Mouse (Mus musculus) kidney, adult 18-20 months (tissue): ENCODE data around the gene Tor1aip2.
"Not testable (repeated sequence)": the region's sequence is repeated elsewhere in the genome, so short reads cannot be mapped to it uniquely, and the experiment has no call there.

Experiments
- DNase-seq: peaks from one replicate; pipeline ENCODE4 v3.0.0; 2021

The Tor1aip2 gene

GRCm38 (mm10) chr1:156035269-156035929 lies at the start of gene Tor1aip2:
Gene Tor1aip2, plus strand, starts transcription at chr1:156035403.
- no peak for DNase-seq

- DNase-seq = no peak
Measured at GRCm38 (mm10) chr1:155987625-155988024, 47.6 kb upstream of the Tor1aip2 start.

- no peak for DNase-seq
Measured at GRCm38 (mm10) chr1:155989387-155989786, 45.8 kb upstream of the Tor1aip2 start.

- no peak for DNase-seq
Measured at GRCm38 (mm10) chr1:155990391-155990790, 44.8 kb upstream of the Tor1aip2 start.

GRCm38 (mm10) chr1:155994524-155994923 lies 40.7 kb upstream of the Tor1aip2 start:
- no peak for DNase-seq

GRCm38 (mm10) chr1:155995612-155996011 lies 39.6 kb upstream of the Tor1aip2 start:
- no peak for DNase-seq

- no peak for DNase-seq
Measured at GRCm38 (mm10) chr1:156002366-156002765, 32.8 kb upstream of the Tor1aip2 start.

GRCm38 (mm10) chr1:156003201-156003935 lies 31.8 kb upstream of the Tor1aip2 start:
- DNase-seq = peak; percentile 65

- no peak for DNase-seq
Measured at GRCm38 (mm10) chr1:156005906-156006305, 29.3 kb upstream of the Tor1aip2 start.

- DNase-seq = no peak
Measured at GRCm38 (mm10) chr1:156009003-156009402, 26.2 kb upstream of the Tor1aip2 start.

- no peak for DNase-seq
Measured at GRCm38 (mm10) chr1:156019800-156020199, 15.4 kb upstream of the Tor1aip2 start.

GRCm38 (mm10) chr1:156020402-156020801 lies 14.8 kb upstream of the Tor1aip2 start:
- no peak for DNase-seq

- DNase-seq = no peak
Measured at GRCm38 (mm10) chr1:156024831-156025503, 10.2 kb upstream of the Tor1aip2 start.

GRCm38 (mm10) chr1:156027849-156028248 lies 7.4 kb upstream of the Tor1aip2 start:
- DNase-seq = no peak

- no peak for DNase-seq
Measured at GRCm38 (mm10) chr1:156028340-156028975, 6.7 kb upstream of the Tor1aip2 start.

- DNase-seq = no peak
Measured at GRCm38 (mm10) chr1:156033921-156034320, 1.3 kb upstream of the Tor1aip2 start.

GRCm38 (mm10) chr1:156034661-156035060 lies 542 bp upstream of the Tor1aip2 start:
- no peak for DNase-seq

- DNase-seq = peak; percentile 99
Measured at GRCm38 (mm10) chr1:156035930-156036737, 931 bp downstream of the Tor1aip2 start, which contains the start of gene Tor1aip1. Gene Tor1aip1, minus strand, starts transcription at chr1:156036480.

- peak; percentile 53 for DNase-seq
Measured at GRCm38 (mm10) chr1:156037144-156037583, 2.0 kb downstream of the Tor1aip2 start.

- DNase-seq = not testable (repeated sequence)
Measured at GRCm38 (mm10) chr1:156039989-156040388, 4.8 kb downstream of the Tor1aip2 start.

- peak; percentile 92 for DNase-seq
Measured at GRCm38 (mm10) chr1:156040731-156041401, 5.7 kb downstream of the Tor1aip2 start.
